Mouse (Mus musculus): Measurements from ENCODE around the gene Tomm7. TPM values are rescaled to one million over a fixed set of nuclear protein-coding genes. Genes with fewer than 3 reads are reported as not detected.
"Not testable (repeated sequence)": the region's sequence is repeated elsewhere in the genome, so short reads cannot be mapped to it uniquely, and the experiment has no call there.

The Tomm7 gene
- 132 and 141 TPM in 2 replicates for polyA plus RNA-seq (2015; fragmentation: Nextera tagmentation; extraction: Ambion mirVana)

DNA sequence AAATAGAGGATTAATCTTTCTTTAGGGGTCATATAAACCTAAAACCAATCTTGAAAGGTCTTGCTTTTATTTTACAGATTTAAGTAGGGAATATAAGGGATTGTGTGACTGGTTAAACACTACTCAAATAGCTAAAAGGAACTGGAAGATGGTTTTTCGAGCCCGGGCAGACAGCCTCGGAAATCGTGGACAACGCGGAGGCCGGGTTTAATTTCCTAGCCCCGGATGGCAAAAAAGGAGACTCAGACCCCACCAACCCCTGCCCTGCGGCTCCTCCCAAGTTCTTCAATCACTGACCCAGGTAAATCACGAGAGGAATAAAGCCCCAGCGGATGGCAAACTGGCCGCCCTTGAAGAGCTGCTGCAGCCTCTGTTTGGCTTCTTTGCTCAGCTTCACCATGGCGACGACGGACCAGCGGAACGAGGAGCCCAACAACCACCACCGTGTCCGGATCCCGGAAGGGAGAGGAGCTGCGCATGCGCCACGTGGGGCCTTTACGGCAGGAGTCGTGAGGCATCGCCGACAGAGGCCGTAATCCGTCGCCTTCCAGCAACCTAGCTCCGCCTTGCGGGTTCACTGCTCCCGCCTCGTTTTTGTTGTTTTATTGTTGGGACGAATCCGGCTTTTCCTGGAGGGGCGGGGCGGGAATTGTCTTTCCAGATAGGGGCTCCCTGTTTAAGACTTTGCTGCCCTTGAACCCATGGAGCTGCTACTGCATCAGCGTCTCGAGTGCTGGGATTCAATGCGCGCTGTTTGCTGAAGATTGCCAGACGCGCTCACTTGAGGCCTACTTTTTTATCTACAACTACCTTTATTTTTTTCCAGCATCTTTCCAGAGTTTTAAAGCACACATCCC is at the start of gene Tomm7:
TSS of gene Tomm7 (minus strand) at position 488 of the 857 bp plus-strand sequence.
- Histone ChIP-seq H3K4me1 (replicated peaks) (peaks cover 7% of the 10 kb centered on the region; the same call in 1 of the 2 replicates), H3K36me3 (no peaks in the 10 kb centered on the region), H3K4me3 (replicated peaks) (peak within 1 kb of the TSS; percentile 76), H3K4me2 (replicated peaks) (peak within 1 kb of the TSS; percentile 63), H3K27ac (peak within 1 kb of the TSS; percentile 83), H3K9ac (peak within 1 kb of the TSS; percentile 75), H3K9me3 (no peaks in the 10 kb centered on the region), H3K27me3 (replicated peaks) (no peaks in the 10 kb centered on the region)
- WGBS, result 1% methylated on average over 44 of the region's 44 CpGs
- ATAC-seq, result peak; percentile 95

DNA sequence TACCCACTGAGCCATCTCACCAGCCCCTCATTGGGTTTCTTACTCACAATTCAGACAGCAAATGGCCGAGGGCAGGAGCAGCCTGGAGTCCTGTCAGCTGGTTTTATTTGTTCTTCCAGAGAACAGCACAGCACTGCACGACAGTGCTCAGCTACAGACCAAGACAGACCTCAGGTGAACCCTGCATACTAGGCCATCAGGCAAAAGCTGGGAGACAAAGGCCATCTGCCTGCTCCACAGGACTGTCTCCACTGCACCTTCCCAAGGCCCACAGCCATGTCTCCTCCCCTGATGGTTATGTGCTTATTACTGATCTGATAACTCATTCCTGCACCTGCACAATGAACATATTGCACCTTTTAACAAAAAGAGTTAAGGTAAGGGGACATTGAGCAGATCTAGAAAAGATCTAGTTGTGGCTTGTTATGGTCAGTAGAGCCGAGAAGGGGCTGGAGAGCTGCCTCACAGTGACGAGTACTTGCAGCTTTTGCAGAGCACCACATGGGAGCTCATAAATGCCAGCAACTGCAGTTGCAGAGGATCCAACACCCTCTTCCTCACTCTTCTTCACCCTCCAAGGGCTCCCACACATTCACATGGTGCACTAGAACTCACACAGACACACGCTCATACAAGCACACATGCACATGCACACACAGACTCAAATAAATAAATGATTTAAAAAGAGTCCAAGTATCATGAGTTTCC is 49.3 kb upstream of the Tomm7 start:
- Histone ChIP-seq H3K4me2 (replicated peaks) (no peak overlapping the region), H3K9ac (no peak overlapping the region), H3K4me1 (replicated peaks) (no peaks in the 10 kb centered on the region), H3K27ac (no peak overlapping the region), H3K4me3 (replicated peaks) (no peak overlapping the region), H3K36me3 (no peaks in the 10 kb centered on the region), H3K9me3 (no peaks in the 10 kb centered on the region), H3K27me3 (replicated peaks) (no peaks in the 10 kb centered on the region)
- ATAC-seq, result no peak
- WGBS, result 75% methylated on average over 5 of the region's 5 CpGs

- Histone ChIP-seq H3K9me3 (no peaks in the 10 kb centered on the region), H3K4me1 (replicated peaks) (no peaks in the 10 kb centered on the region), H3K36me3 (no peaks in the 10 kb centered on the region), H3K9ac (no peak overlapping the region), H3K4me3 (replicated peaks) (no peak overlapping the region), H3K27ac (no peak overlapping the region), H3K27me3 (replicated peaks) (no peaks in the 10 kb centered on the region), H3K4me2 (replicated peaks) (no peak overlapping the region)
- 34% methylated on average over 10 of the region's 10 CpGs for WGBS
- no peak for ATAC-seq
Measured at GRCm38 (mm10) chr5:23890734-23891133, 46.8 kb upstream of the Tomm7 start.

GRCm38 (mm10) chr5:23889461-23889860 is 45.5 kb upstream of the Tomm7 start:
- Histone ChIP-seq H3K27ac (no peak overlapping the region), H3K4me2 (replicated peaks) (no peak overlapping the region), H3K9me3 (no peaks in the 10 kb centered on the region), H3K4me1 (replicated peaks) (no peaks in the 10 kb centered on the region), H3K9ac (no peak overlapping the region), H3K36me3 (no peaks in the 10 kb centered on the region), H3K4me3 (replicated peaks) (no peak overlapping the region), H3K27me3 (replicated peaks) (no peaks in the 10 kb centered on the region)
- WGBS, result 73% methylated on average over 4 of the region's 4 CpGs
- ATAC-seq, result no peak

DNA sequence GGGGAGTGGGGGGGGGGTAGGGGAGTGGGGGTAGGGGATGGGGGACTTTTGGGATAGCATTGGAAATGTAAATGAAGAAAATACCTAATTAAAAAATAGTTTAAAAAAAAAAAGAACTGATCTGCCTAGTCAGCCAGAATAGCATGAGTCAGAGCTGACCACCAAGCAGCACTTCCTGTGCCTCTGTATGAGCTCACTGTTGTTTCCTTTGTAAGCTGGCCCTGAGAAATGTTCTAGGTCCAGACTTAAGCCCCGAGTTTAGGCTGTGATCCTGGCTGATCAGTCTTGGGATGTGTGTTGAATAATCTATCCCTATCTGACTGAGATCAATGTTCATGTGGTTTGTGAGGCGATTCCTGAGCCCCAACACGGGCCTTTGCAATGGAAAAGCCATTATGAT is 43.1 kb upstream of the Tomm7 start:
- Histone ChIP-seq H3K4me1 (replicated peaks) (no peaks in the 10 kb centered on the region), H3K27ac (no peak overlapping the region), H3K4me3 (replicated peaks) (no peak overlapping the region), H3K9me3 (no peaks in the 10 kb centered on the region), H3K9ac (no peak overlapping the region), H3K4me2 (replicated peaks) (no peak overlapping the region), H3K36me3 (no peaks in the 10 kb centered on the region), H3K27me3 (replicated peaks) (no peaks in the 10 kb centered on the region)
- ATAC-seq, result no peak
- 71% methylated on average over 3 of the region's 3 CpGs for WGBS

GRCm38 (mm10) chr5:23874457-23874856 is 30.5 kb upstream of the Tomm7 start:
- H3K27ac ChIP-seq, result no peak overlapping the region
- H3K4me3 ChIP-seq (replicated peaks), result no peak overlapping the region
- WGBS, result 52% methylated on average over 5 of the region's 5 CpGs
- peak; percentile 47; the same call in 1 of the 2 replicates for ATAC-seq
- no peaks in the 10 kb centered on the region for H3K9me3 ChIP-seq
- no peak overlapping the region for H3K9ac ChIP-seq
- H3K4me2 ChIP-seq (replicated peaks), result no peak overlapping the region
- H3K36me3 ChIP-seq, result no peaks in the 10 kb centered on the region
- H3K27me3 ChIP-seq (replicated peaks), result no peaks in the 10 kb centered on the region
- no peaks in the 10 kb centered on the region for H3K4me1 ChIP-seq (replicated peaks)

DNA sequence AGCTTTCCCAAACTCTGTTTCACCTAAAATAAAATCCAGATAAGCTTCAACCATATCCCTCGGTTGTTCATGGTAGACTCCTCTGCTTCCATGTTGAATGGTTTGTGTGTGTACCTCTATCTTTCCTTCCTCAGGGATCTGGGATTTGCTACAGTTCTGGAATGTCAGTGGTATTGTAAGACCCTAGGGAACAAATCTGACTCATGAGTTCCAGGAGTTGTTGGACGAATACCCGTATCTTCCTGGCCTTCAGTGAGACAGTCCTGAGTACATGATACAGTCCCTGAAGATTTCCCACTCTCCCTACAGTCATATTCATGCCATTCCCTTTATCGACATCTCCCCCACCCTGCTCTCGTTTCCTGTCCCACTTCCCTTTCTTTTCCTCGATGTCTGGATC is 28.6 kb upstream of the Tomm7 start:
- H3K4me1 ChIP-seq (replicated peaks), result no peaks in the 10 kb centered on the region
- no peak overlapping the region for H3K27ac ChIP-seq
- no peaks in the 10 kb centered on the region for H3K27me3 ChIP-seq (replicated peaks)
- no peak overlapping the region for H3K4me2 ChIP-seq (replicated peaks)
- H3K4me3 ChIP-seq (replicated peaks), result no peak overlapping the region
- no peak for ATAC-seq
- no peaks in the 10 kb centered on the region for H3K36me3 ChIP-seq
- 78% methylated on average over 6 of the region's 6 CpGs for WGBS
- H3K9me3 ChIP-seq, result no peaks in the 10 kb centered on the region
- H3K9ac ChIP-seq, result no peak overlapping the region

DNA sequence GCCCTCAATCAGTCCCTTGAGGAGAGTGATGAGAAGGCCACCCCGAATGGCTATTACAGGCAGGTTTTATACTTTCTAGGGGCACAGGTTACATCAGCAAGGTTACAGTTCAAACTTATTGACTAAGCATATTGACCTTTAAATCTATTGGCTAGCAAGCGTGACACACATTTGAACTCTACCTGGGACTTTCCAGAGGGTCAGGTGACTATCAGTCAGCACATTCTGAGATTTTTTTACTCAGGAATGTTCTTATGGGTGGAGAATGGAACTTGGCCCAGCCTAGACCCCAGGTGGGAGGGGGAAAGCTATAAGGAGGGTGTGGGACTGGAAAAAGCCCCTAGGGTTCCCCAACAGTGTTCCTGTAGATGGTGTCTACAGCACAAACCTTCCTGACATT is 27.4 kb upstream of the Tomm7 start:
- not testable (repeated sequence) for H3K4me3 ChIP-seq (replicated peaks); H3K9me3 ChIP-seq; H3K27ac ChIP-seq; H3K4me2 ChIP-seq (replicated peaks); H3K9ac ChIP-seq; H3K36me3 ChIP-seq; ATAC-seq; H3K4me1 ChIP-seq (replicated peaks); H3K27me3 ChIP-seq (replicated peaks)
- 81% methylated on average over 2 of the region's 2 CpGs for WGBS

GRCm38 (mm10) chr5:23865941-23866340 is 22.0 kb upstream of the Tomm7 start:
- Histone ChIP-seq H3K9me3 (no peaks in the 10 kb centered on the region), H3K27me3 (replicated peaks) (no peaks in the 10 kb centered on the region), H3K9ac (no peak overlapping the region), H3K27ac (no peak overlapping the region), H3K4me2 (replicated peaks) (no peak overlapping the region), H3K4me1 (replicated peaks) (peaks cover 15% of the 10 kb centered on the region; the same call in 1 of the 2 replicates), H3K4me3 (replicated peaks) (no peak overlapping the region), H3K36me3 (no peaks in the 10 kb centered on the region)
- no peak for ATAC-seq
- WGBS, result 87% methylated on average over 5 of the region's 5 CpGs

DNA sequence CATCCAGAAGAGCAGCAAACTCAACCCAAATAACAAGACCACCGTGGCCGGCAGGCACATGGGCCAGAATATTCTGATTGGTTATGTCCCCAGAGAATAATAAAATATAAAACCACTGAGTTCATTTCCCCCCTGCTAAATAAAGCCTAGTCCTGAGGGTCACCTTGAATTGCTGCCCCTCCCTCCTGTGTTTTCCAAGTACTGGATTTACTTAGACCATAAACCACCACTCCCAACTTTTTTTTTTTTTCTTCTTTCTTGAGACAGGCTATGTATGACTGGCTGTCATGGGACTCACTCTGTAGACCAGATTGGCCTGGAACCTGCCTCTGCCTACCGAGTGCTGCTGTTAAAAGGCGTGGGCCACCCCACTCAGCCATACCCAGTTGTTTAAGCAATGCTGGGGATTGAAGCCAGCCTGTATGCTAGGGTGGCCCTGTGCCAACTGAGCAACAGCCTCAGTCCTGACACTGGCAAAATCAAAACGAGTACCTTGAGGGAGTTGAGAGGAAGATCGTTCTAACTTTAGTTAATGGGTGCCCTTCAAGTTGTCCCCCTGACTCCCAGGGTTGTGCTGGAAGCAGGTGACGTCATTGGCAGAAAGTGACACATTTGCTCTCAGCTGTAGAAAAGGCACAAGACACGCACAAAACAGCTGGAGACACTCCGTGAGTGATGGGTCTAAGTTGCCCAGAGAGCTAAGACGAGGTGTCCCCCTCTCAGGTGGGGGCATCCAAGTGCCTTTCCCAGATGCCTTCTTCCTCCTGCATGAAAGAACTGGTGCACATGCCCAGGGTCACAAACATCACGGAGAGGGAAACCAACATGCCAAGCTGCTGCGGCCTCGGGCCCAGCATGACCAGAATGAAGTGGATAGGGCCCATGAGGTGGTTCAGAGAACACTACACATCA is 20.3 kb upstream of the Tomm7 start:
- Histone ChIP-seq H3K36me3 (no peaks in the 10 kb centered on the region), H3K27me3 (replicated peaks) (no peaks in the 10 kb centered on the region), H3K4me1 (replicated peaks) (peaks cover 15% of the 10 kb centered on the region; the same call in 1 of the 2 replicates), H3K9ac (no peak overlapping the region), H3K27ac (no peak overlapping the region), H3K9me3 (no peaks in the 10 kb centered on the region), H3K4me2 (replicated peaks) (no peak overlapping the region), H3K4me3 (replicated peaks) (no peak overlapping the region)
- peak; percentile 73 for ATAC-seq
- 76% methylated on average over 13 of the region's 13 CpGs for WGBS

- Histone ChIP-seq H3K4me2 (replicated peaks) (no peak overlapping the region), H3K27ac (no peak overlapping the region), H3K4me3 (replicated peaks) (no peak overlapping the region), H3K9me3 (no peaks in the 10 kb centered on the region), H3K27me3 (replicated peaks) (no peaks in the 10 kb centered on the region), H3K4me1 (replicated peaks) (peaks cover 15% of the 10 kb centered on the region; the same call in 1 of the 2 replicates), H3K9ac (no peak overlapping the region), H3K36me3 (peaks cover 4% of the 10 kb centered on the region; the same call in 1 of the 2 replicates)
- ATAC-seq, result peak; percentile 41
- 62% methylated on average over 7 of the region's 7 CpGs for WGBS
Measured at GRCm38 (mm10) chr5:23863166-23864053, 19.4 kb upstream of the Tomm7 start.
